Mouse (Mus musculus) liver, embryonic 14.5 days (tissue): ENCODE data around the gene Nav1.

Source experiments
- CTCF ChIP-seq: IDR thresholded peaks from 2 replicates; pipeline ENCODE4 v1.5.1; 2016; ENCODE audit warnings: antibody characterized with exemption, low read depth, control low read depth
- EP300 ChIP-seq: IDR thresholded peaks from 2 replicates; pipeline ENCODE4 v1.6.1; 2016; ENCODE audit warnings: antibody characterized with exemption, low read depth

- no peak for TF ChIP-seq CTCF
- no peak for TF ChIP-seq EP300
Measured at GRCm38 (mm10) chr1:135405356-135405755, 201.7 kb downstream of the Nav1 start.
